Mouse (Mus musculus) lung, adult 2 months (tissue): ENCODE measurements around the gene Snx13.

Experiments
- CTCF ChIP-seq: fragments of 200-500 bp; IDR thresholded peaks from 2 replicates; pipeline ENCODE4 v1.5.1; 2011; ENCODE audit warnings: mild to moderate bottlenecking, low read length, control low read depth; ENCODE audit not compliant: insufficient read depth
- POLR2A ChIP-seq: fragments of 200-500 bp; IDR thresholded peaks from 2 replicates; pipeline ENCODE4 v1.6.1; 2011; ENCODE audit warnings: low read depth, mild to moderate bottlenecking, control low read depth, low read length, borderline replicate concordance; ENCODE audit errors: extremely low read depth

- TF ChIP-seq POLR2A (no peak), CTCF (no peak)
These were observed 129.6 kb downstream of the Snx13 start for GRCm38 (mm10) chr12:35176628-35177027.
